Mouse (Mus musculus) liver, adult 2 months (tissue): ENCODE measurements around the gene Tha1.

ENCODE experiments used
- CTCF ChIP-seq: fragments of 200-500 bp; IDR thresholded peaks from 2 replicates; pipeline ENCODE4 v1.5.1; 2011; ENCODE audit warnings: low read depth, low read length, control low read depth
- POLR2A ChIP-seq: fragments of 200-500 bp; IDR thresholded peaks from 2 replicates; pipeline ENCODE4 v1.6.1; 2011; ENCODE audit warnings: low read length, control low read depth; ENCODE audit not compliant: insufficient read depth; ENCODE audit errors: extremely low read depth

- TF ChIP-seq CTCF (no peak), POLR2A (0 out of 2 replicates have a peak, but pooled peaks have one; percentile 13)
These were observed 26.6 kb downstream of the Tha1 start for GRCm38 (mm10) chr11:117846640-117847039.
